Mouse (Mus musculus) forelimb bud, embryonic 11.5 days (tissue): ENCODE data around the gene Gcnt4.
A peak's percentile ranks its signal among the peaks of the same experiment; 100 is the strongest.
"Not testable (repeated sequence)": the region's sequence is repeated elsewhere in the genome, so short reads cannot be mapped to it uniquely, and the experiment has no call there.

Experiments used
- DNase-seq: peaks from one replicate; pipeline ENCODE4 v3.0.0-alpha.2; 2012; ENCODE audit warnings: low read depth, low spot score

Gcnt4 gene

DNA sequence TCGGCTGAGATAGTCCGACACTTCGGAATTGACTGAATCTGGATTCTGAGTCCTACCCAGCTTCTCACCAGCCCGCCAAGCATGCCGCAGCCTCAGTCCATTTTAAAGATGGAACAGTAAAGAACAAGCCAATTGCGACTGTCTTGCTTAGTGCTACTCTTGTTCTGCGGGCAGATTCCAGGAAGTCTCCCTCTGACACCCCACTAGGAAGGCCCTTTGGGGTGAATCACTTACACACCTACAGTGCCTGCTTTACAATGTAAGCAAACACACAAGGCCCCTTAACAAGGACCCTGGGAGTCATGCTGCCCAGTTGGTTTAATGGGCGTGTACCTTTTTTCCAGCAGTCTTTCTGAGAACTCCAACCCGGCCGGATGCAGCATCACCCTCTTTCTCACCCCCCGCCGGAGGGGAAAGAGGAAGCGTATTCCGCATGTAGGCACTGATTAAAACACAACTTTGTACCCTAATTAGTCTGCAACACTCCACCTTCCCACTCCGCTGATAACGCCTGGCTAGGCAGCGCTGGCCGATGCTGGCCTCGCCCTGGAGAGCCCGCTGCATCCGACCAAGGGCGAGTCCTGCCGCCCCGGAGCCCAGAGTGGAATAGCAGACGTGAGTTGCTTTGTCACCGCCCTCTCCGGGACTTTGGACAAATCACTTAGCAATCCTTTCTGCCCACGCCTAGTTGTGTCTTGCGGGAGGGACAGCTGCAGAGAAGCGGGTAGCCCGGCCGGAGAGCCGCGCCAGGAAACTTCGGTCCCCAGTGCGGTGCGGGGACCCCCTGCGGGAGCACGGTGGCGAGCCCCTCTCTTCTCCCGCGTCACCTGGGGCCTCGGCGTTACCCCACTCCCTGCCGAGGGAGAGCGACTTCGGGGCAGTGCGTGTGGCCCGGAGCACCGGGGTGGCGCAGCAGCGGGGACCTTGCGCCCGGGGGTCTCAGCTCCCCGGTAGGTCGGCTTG, at the start of gene Gcnt4:
TSS of gene Gcnt4 (plus strand) at position 691 of the 963 bp plus-strand sequence.
- peak; percentile 60 for DNase-seq

DNA sequence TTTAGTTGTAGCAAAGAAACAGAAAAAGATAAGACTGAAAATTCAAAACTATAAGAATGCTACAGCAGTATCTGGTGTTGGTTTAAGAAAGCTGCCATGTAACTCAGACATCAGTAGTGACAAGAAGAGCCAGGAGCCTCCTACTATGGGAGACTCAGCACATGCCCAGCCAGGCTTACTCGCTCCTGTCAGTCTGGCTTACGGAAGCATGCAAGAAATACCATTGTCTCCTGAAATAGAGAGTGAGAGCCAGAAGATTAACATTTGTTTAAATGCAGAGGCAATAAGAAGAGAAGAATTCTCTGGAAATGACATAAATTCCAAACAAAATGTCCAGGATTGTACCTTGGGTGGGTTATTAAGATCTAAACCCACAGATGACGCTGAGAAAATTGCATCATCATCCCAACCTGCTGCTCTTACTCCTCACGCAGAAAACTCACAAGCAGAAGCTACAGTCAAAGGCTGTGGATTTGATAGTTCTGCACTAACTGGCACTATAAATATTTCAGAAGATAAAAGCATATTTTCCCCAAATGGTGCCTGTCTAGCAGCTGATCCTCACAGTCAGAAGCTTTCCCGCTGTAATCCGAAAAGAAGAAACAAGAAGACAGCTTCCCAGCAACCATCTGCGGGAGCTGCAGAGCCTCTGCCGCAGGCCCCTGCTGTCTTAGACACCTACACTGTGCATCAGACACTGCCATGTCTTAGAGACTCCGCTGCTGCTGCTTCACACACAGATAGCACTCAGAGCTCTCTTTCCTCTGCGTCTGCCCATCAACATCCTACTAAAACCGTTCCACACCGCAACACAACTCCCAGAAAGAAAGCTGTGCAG, 46.0 kb upstream of the Gcnt4 start:
- no peak for DNase-seq

DNA sequence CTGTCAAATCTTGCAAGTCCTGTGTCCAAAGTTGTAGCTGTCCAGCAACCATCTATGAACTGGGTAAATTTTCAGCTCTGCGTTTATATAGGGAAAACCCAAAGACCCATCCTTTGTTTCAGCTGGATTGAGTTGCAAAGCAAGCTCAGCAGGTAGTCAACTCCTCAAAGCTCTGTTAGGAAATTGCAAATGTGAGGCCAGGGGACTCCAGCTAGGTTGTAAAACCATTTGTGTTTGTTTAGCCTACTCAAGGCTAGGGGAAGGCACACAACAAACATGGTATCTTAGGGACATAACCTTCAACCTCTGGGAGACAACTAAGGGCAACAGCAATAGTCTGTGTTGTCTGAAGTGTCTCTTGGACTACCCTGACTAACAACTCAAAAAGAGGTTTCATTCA, 40.0 kb upstream of the Gcnt4 start:
- no peak for DNase-seq

DNA sequence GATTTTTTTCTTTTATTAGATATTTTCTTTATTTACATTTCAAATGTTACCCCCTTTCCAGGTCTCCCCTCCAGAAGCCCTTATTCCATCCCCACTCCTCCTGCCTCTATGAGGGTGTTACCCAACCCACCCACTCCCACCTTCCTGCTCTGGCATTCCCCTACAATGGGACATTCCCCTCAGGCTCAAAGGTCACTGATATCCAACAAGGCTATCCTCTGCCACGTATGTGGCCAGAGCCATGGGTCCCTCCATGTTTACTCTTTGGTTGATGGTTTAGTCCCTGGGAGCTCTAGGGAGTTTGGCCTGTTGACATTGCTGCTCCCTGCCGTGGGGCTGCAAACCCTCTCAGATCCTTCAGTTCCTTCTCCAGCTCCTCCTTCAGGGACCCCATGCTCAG, 34.5 kb upstream of the Gcnt4 start:
- DNase-seq, result no peak

DNA sequence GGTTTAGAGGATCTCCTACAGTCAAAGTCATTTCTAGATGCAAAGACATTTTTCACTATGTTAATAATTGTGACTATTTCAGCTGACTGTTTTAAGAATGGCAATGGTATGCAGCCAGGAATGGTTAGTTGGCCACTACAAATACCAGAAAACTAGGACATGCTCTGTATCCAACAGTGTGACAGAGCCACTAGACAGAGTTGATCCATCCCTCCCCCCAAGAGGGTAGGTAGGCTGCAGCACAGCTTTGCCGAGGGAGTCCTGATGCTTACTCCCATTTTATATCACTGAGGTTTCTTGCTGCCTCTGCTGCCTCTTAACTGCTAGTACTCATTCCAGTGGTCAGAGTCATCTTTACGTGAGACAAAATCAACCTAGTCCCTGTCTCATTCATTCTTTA, 29.3 kb upstream of the Gcnt4 start:
- no peak for DNase-seq

DNA sequence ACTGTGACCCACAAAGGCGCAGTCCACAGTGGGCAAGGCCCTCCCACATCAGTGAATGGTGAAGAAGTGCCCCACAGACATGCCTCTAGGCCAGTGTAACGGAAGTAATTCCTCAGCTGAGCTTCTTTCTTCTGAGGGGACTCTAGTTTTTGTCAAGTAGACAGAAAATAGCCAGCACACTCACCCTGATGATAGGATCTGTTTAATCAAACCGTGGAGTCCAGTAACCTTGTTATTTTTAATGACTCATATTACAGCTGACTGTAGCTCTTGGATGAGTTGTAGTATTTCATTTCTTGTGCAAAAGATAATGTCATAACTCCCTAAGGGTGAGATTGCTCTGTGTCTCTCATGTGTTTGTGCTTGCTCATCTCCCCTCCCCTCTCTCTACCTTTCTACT, 17.8 kb upstream of the Gcnt4 start:
- no peak for DNase-seq

DNA sequence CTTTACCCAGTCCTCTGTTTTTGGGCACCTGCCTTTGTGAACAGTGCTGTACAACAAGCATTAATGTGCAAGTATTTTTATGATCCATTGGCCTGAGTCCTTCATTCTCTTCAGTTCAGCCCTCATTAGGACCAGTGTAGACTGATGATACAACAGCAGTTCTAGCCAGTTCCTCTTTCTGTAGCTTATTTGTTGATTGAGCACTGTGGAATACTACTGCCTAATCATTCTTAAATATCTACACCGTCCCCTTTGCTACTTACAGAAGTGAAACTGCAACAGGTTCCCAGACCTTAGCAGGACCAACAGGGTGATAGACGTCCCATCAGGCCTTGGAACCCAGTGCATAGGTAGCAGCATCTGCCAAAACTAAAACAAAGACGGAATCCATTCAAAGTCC, 13.3 kb upstream of the Gcnt4 start:
- no peak for DNase-seq

DNA sequence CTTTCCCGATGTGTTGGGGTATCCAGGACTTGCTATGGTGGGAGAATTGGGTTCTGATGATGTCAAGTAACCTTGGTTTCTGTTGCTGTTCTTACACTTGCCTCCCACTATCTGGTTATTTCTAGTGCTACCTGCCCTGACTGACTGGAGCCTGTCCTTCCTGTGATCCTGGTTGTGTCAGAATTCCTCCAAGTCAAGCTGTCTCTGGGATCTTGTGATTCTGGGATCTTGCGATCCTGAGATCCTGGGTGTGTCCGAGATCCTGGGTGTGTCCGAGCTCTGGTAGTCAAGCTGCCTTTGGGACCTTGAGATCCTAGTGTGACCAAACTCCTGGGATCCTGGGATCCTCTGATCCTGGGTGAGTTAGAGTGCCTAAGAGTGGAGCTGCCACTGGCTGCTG, 1.4 kb upstream of the Gcnt4 start:
- DNase-seq, result not testable (repeated sequence)

DNA sequence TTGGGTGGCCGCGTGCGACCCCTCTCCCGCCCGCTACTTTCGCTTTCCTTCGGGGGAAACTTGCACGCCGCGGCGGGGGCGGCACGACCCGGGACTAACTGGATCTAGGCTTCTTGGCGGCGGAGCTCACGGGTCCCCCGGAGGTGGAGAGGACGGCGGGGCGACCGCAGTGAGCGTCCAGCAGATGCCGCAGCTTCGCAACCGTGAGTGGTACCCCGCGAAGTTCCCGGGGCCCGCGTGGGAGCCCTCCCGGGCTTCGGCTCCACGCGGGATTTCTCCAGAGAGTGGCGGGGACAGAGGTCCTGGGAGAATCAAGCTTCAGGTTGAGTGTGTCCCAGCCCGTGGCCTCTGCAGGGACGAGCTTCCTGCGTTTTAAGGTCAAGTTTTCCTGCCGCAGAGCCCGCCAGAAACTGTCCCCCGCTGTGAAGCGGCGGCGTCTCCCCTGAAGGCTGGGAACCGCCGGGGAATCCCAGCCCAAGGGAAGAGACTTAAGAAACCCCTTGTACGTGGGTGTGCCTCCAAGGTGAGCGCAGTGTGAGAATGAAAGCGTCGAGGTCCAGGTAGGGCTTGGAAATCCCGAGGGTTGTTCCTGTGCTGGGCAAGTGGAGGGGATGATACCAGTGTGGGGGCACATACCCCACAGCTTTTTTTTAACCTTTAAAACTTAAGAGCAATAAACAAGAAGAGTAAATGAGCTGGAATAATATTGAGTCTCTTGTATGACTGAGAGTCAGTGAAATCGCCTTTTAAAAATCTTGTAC, 676 bp downstream of the Gcnt4 start:
- DNase-seq, result peak; percentile 14

DNA sequence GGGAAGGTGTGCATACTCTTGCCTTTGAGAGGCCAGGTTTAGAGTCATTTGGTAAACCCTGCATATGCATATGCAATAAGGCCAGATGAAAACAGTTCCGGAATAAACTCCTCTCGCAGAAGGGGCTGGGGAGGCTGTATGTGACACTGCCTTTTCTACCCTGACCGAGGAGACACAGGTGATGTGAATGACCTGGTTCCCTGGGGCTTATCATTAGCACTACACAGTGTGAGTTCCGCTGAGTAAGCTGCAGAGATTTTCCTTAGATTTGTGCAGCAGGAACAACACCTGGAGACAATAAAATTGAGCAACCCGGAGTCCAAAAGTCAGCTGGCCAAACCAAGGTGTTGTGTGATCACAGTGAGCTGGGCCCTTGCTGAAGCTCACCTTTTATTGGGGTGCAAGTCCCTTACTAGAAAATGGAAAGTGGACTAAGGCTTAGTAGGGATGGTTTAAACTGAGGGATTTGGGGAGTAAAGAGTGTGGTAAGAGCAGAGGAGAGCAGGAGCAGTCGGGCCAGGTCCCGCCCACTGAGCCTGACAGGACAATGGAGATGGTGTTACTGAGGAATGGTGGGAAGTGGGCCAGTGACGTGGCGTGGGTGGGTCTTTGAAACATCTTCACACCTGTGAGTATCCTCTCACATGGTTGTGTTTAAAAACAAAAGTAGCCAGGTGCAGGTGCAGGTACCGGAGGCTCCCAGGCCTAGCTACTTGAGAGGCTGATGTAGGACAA, 1.7 kb downstream of the Gcnt4 start:
- peak; percentile 7 for DNase-seq

DNA sequence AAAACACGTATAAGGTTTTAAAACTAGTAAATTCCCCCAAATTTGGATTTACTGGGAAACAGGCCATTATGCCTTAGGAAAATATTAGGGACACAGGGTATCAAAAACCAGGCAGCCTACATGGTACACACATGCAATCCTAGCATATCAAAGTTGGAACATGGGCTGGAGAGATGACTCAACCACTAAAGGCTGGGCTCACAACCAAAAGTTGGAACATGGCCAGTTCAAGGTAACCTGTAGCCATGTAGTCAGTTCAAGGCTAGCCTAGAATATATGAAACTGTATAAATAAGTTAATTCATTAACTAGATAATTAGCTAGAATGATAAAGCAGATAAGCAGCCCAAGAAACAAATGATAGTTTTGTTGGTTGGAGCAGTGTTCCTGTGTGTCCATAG, 3.3 kb downstream of the Gcnt4 start:
- no peak for DNase-seq

DNA sequence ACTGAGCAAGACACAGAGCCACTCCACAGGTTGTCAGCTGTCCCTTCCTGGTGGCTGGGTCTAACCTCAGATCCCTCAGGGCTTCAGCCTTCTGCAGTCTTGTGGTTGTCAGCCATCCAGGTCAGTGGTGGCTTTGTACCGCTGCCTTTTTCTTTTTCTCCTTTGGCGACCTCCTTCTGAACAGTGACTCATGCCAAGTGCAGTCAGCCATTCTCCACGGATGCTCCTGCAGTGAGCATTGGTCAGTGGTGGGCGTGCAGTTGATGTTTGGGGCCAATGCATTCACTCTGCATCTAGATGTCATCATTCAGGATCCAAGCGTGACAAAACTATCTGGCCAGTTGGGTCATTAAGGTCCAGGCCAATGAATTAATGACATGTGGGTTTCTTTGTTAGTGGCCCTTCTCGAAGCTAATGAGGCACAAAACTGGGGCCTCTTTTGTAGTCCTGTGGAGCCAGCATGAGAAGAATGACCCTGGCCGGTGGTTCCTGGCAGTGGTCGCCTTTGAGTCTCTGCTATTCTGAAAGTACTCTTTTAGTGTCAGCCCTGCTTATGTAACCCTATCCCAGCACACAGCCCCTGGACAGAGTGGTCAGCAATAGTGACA, 4.0 kb downstream of the Gcnt4 start:
- DNase-seq, result no peak

DNA sequence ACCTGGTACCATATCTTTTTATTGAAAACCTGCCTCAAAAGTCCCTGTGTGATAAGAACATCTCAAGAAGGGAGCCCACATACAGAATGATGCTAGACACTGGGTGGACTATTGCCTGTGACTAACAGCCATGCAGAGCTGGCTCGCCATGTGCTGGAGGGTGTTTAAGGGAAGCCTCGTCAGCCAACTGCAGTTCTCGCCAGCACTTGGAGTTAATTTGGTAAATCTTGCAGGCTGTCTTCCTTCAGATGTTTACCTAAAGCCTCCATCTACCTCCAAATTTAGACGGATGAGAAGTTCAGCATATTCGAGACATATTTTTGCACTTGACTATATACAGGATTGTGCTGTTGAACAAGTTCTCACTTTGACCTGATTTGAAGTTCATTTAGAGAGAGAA, 8.3 kb downstream of the Gcnt4 start:
- DNase-seq, result no peak

DNA sequence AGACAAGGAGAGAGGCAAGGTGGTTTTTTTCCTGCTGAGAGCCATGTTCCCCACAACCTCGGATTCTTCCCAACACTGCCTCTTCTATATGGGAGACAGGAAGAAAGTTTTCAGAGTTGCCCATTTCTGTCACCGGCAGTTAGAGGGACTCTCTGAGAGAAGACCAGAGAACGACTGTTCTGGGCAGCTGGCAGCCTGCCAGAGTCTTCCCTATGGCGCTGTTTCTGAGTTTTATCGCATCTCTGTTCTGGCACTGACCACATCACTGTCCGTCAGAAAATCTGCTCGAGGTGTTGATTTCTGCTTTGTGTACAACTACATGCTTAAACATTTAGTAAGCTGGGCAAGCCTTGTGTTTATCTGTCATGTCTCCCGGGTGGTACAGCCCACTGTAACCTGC, 8.9 kb downstream of the Gcnt4 start:
- no peak for DNase-seq

DNA sequence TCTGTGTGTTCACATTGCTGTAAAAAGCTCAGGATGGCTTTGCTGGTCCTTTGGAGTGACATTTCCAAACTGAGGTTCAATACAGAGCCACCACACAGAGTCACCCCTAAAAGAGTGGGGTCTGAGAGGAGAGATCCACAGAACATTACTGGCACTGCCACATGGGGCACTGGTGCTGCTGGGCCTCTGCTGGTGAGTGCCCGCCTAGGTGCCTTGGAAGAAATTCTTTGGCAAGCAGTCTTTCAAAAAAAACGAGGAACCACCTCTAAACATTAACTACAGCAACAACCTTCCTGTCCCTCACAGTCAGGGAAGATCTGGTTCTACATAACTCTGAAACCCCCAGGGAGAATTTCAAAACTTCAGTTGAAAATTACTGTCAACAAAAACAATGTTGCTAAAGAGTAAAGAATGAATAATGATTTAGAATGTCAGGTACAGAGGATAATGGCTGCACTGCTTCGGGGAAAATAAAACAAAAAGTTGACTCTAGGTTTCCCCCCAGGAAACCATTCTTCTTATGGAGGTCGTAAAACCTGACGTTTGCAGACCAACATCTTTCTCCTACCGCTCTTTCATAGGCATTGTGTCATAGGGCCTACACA, 11.8 kb downstream of the Gcnt4 start:
- DNase-seq, result no peak

DNA sequence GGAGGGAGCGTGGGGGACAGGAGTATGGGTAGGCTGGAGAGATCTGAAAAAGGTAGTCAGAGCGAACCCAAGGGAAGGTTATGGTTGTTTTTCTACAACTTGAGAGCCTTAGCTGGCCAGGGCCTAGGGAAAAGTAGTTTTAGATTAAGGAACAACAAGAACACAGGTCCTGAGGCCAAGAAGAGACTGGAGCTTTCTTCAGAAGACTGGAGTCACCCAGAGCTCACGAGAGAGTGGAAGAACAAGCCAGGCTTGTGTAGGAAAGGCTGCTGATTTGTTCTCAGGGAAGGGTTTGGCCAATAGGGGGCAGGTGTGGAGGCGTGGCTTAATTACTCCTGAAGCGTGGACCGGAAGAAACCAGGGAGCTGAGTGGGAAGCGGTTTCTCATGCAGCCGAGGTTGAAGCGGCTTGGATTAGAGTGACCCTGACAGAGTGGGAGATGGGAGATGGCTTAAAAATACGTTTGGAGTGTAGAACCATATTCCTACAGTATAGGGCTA, 12.6 kb downstream of the Gcnt4 start:
- no peak for DNase-seq

DNA sequence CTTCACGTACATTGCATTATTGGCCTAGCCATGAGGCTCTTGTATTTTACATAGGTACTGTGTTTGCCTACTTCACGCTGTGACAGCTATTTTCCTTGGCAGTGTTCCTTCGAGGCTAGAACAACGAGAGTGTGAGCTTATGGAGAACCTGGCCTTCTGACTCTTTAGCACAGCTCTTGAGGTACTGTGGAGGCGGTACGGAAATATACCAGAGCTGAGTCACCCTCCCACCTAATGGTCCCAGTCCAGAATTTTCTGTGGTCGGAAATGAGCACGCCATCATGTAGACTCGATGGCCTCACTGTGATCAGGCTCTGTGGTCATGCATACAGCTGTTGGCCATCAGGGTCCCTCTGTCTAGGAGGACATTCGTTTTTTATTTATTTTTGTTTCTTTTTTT, 15.2 kb downstream of the Gcnt4 start:
- no peak for DNase-seq

DNA sequence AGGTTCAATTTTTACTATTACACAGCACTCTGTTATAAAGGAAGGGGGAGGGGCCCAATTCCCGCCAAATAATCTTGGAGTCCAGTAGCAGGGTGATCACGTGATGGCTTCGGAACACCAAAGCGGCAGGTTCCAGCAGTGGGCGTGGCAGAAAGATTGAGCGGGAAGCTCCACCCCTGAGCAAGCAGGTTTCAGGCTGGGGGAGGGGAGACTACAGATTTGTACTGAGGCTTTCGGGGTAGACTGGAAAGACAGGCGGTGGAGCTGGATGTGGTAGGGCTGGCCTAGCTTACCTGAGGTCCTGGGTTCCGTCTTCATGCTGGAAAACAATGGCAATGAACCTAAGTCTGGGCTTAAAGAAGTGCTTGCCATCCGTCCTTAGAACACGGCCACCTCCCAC, 17.0 kb downstream of the Gcnt4 start:
- DNase-seq, result not testable (repeated sequence)

DNA sequence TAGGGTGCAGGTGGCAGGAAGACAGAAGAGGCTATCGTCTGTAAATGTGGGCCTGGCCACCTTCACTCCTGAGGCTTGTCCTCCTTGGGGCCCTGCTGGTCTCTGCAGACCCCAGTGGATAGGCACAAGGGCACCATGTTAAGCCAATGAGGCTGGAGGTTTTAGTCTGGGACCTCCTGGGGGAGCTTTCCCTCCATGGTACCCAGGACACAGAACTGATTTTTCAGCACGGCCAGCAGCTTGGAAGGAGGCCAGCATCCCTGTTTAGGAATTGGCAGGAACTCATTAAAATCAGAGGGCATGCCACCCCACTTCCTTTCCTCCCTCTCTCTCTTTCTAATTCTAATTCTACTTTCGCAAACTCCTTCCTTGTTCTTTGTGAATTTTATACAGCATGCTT, 19.1 kb downstream of the Gcnt4 start:
- DNase-seq, result no peak

DNA sequence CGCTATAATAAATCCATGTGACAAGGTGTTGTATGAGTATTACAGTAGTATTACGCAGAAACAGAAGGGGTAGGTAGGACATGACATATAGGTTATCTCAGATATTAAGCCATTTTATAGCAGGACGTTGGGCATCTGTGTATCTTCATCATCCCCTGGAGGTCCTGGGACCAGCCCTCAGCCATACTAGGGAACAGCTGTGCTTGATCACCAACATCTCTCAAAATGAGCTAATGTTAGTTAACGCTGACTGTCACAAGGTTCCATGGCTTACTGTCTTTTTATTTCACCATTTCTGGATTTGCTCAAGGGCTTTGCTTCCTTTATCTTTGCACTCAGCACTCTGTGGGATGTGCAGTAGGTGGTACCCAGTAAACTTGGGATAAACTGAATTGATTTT, 21.3 kb downstream of the Gcnt4 start:
- no peak for DNase-seq
